Mouse (Mus musculus): ENCODE measurements around the gene Morn2. TPM values are rescaled to one million over a fixed set of nuclear protein-coding genes. Genes with fewer than 3 reads are reported as not detected.
"Not testable (repeated sequence)": the region's sequence is repeated elsewhere in the genome, so short reads cannot be mapped to it uniquely, and the experiment has no call there.

Morn2 gene
- polyA plus RNA-seq, 1 experiment from 2014 or later, result 38.8 TPM

DNA sequence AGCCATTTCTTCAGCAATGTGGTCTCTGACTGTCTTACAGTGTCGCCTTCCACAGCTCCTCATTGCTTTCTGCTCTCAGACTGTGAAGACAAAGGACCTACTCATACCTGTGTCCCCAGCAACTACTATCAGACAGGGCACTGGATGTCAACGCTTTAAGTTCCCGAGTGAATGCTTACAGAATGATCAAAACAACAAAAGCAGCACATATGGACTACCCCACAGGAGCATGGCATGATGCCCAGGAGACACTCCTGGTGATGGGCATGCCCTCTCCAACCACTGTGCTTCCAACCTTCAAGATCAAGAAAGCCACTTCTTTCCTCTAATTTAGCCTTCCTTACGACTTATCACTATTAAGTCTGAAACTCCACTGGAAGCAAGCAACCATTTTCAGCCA, 22.9 kb upstream of the Morn2 start:
- no peaks in the 10 kb centered on the region for H3K4me1 ChIP-seq (replicated peaks; ENCODE audit: insufficient read depth, low read length)
- H3K4me3 ChIP-seq (replicated peaks; ENCODE audit: low read depth, low read length), result no peak overlapping the region
- no peak overlapping the region for H3K9ac ChIP-seq (ENCODE audit: low read depth, low read length)
- no peak overlapping the region for H3K27ac ChIP-seq
- DNase-seq (ENCODE audit: low spot score) (no peak), ATAC-seq (replicated peaks; ENCODE audit: low FRiP score, low read depth) (no peak)
- peaks cover 50% of the 10 kb centered on the region for H3K36me3 ChIP-seq (ENCODE audit: insufficient read depth, low read length)
- no peaks in the 10 kb centered on the region for H3K9me3 ChIP-seq (replicated peaks; ENCODE audit: low read length)
- H3K4me2 ChIP-seq (ENCODE audit: low read length), result no peak overlapping the region
- WGBS, result 97% methylated on average over 4 of the region's 4 CpGs
- no peak for TF ChIP-seq CTCF (IDR thresholded peaks at IDR 0.05; ENCODE audit: low read depth)
- H3K27me3 ChIP-seq (ENCODE audit: insufficient read depth, low read length), result no peaks in the 10 kb centered on the region

GRCm38 (mm10) chr17:80268151-80268550, 21.9 kb upstream of the Morn2 start:
- Histone ChIP-seq H3K4me2 (ENCODE audit: low read length) (no peak overlapping the region), H3K4me3 (replicated peaks; ENCODE audit: low read depth, low read length) (no peak overlapping the region), H3K36me3 (ENCODE audit: insufficient read depth, low read length) (peaks cover 51% of the 10 kb centered on the region), H3K27ac (no peak overlapping the region), H3K9ac (ENCODE audit: low read depth, low read length) (no peak overlapping the region), H3K27me3 (ENCODE audit: insufficient read depth, low read length) (no peaks in the 10 kb centered on the region), H3K4me1 (replicated peaks; ENCODE audit: insufficient read depth, low read length) (no peaks in the 10 kb centered on the region), H3K9me3 (replicated peaks; ENCODE audit: low read length) (no peaks in the 10 kb centered on the region)
- ATAC-seq (replicated peaks; ENCODE audit: low FRiP score, low read depth) (no peak), DNase-seq (ENCODE audit: low spot score) (no peak)
- 92% methylated on average over 3 of the region's 3 CpGs for WGBS
- no peak for TF ChIP-seq CTCF (IDR thresholded peaks at IDR 0.05; ENCODE audit: low read depth)

- peaks cover 58% of the 10 kb centered on the region for H3K36me3 ChIP-seq (ENCODE audit: insufficient read depth, low read length)
- H3K9ac ChIP-seq (ENCODE audit: low read depth, low read length); H3K4me3 ChIP-seq (replicated peaks; ENCODE audit: low read depth, low read length); ATAC-seq (replicated peaks; ENCODE audit: low FRiP score, low read depth); H3K4me2 ChIP-seq (ENCODE audit: low read length); H3K27ac ChIP-seq; H3K27me3 ChIP-seq (ENCODE audit: insufficient read depth, low read length); H3K4me1 ChIP-seq (replicated peaks; ENCODE audit: insufficient read depth, low read length); DNase-seq (ENCODE audit: low spot score); H3K9me3 ChIP-seq (replicated peaks; ENCODE audit: low read length): not testable (repeated sequence)
- WGBS, result 98% methylated on average over 7 of the region's 7 CpGs
Measured at GRCm38 (mm10) chr17:80270622-80271021, 19.4 kb upstream of the Morn2 start.

DNA sequence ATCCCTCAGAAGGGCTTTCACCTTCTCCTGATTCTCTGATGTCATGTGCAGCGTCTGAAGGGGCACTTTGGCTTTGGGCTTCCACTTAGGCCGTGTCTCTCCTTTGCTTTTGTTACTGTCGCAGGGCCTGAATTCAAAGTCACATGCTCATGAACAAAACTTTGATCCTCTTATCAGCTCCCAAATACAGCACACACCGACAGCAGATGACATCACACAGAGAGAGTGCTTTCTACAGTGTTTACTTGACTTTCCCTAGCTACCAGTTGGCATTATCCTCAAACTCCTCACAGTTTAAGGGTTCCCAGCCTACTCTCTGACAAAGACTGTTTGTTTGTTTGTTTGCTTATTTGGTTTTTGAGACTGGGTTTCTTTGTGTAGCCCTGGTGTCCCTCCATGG, 11.7 kb upstream of the Morn2 start:
- ATAC-seq (replicated peaks; ENCODE audit: low FRiP score, low read depth), result no peak
- Histone ChIP-seq H3K9me3 (replicated peaks; ENCODE audit: low read length) (no peaks in the 10 kb centered on the region), H3K4me1 (replicated peaks; ENCODE audit: insufficient read depth, low read length) (no peaks in the 10 kb centered on the region), H3K27ac (no peak overlapping the region), H3K27me3 (ENCODE audit: insufficient read depth, low read length) (no peaks in the 10 kb centered on the region), H3K4me2 (ENCODE audit: low read length) (no peak overlapping the region), H3K36me3 (ENCODE audit: insufficient read depth, low read length) (peaks cover 26% of the 10 kb centered on the region), H3K9ac (ENCODE audit: low read depth, low read length) (no peak overlapping the region), H3K4me3 (replicated peaks; ENCODE audit: low read depth, low read length) (no peak overlapping the region)
- TF ChIP-seq CTCF (IDR thresholded peaks at IDR 0.05; ENCODE audit: low read depth), result no peak
- no peak for DNase-seq (ENCODE audit: low spot score)
- 96% methylated on average over 4 of the region's 4 CpGs for WGBS

DNA sequence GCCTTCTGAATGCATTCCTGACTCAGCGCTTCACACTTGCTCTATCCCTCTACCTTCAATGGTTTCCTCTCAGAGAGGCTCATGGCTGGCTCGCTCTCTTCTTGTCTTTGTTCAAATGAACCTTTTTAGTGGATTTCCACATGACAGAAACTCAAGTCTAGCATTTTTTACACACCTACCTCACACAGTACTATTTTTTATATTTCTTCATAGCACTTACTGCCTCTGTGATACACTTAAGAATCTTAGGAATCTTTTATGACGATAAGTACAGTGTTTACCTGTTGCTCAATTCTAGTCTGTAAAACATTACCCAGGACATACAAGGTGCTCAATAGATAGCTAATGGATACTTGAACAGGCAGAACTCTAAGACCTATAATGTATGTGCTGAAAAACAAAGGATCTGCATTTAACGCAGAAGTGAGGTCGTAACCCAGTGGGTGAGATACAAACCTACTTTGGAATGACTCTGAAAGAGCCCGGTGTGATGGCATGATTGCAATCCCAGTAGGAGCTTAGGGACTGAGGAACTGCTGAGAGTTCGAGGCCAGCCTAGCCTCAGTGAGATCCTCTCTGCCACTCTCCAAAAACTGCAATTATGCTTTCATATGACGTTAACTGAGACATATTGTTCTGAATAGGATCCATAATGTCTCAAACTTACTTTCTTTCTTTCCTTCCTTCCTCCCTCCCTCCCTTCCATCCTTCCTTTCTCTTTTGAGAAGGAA, 10.5 kb upstream of the Morn2 start:
- H3K27me3 ChIP-seq (ENCODE audit: insufficient read depth, low read length), result no peaks in the 10 kb centered on the region
- DNase-seq (ENCODE audit: low spot score) (no peak), ATAC-seq (replicated peaks; ENCODE audit: low FRiP score, low read depth) (no peak)
- H3K36me3 ChIP-seq (ENCODE audit: insufficient read depth, low read length), result peaks cover 17% of the 10 kb centered on the region
- no peak for TF ChIP-seq CTCF (IDR thresholded peaks at IDR 0.05; ENCODE audit: low read depth)
- H3K4me2 ChIP-seq (ENCODE audit: low read length), result no peak overlapping the region
- H3K4me3 ChIP-seq (replicated peaks; ENCODE audit: low read depth, low read length), result no peak overlapping the region
- no peak overlapping the region for H3K9ac ChIP-seq (ENCODE audit: low read depth, low read length)
- no peaks in the 10 kb centered on the region for H3K9me3 ChIP-seq (replicated peaks; ENCODE audit: low read length)
- H3K4me1 ChIP-seq (replicated peaks; ENCODE audit: insufficient read depth, low read length), result no peaks in the 10 kb centered on the region
- WGBS, result 91% methylated on average over 8 of the region's 8 CpGs
- no peak overlapping the region for H3K27ac ChIP-seq

GRCm38 (mm10) chr17:80284446-80284845, 5.6 kb upstream of the Morn2 start:
- ATAC-seq (replicated peaks; ENCODE audit: low FRiP score, low read depth) (no peak), DNase-seq (ENCODE audit: low spot score) (no peak)
- H3K4me3 ChIP-seq (replicated peaks; ENCODE audit: low read depth, low read length), result no peak overlapping the region
- no peak overlapping the region for H3K9ac ChIP-seq (ENCODE audit: low read depth, low read length)
- peaks cover 3% of the 10 kb centered on the region; the same call in 1 of the 2 replicates for H3K4me1 ChIP-seq (replicated peaks; ENCODE audit: insufficient read depth, low read length)
- H3K27ac ChIP-seq, result no peak overlapping the region
- 78% methylated on average over 4 of the region's 4 CpGs for WGBS
- H3K9me3 ChIP-seq (replicated peaks; ENCODE audit: low read length), result no peaks in the 10 kb centered on the region
- H3K27me3 ChIP-seq (ENCODE audit: insufficient read depth, low read length), result no peaks in the 10 kb centered on the region
- H3K36me3 ChIP-seq (ENCODE audit: insufficient read depth, low read length), result 0 out of 2 replicates have a peak, but pooled peaks cover 5% of the 10 kb centered on the region
- no peak for TF ChIP-seq CTCF (IDR thresholded peaks at IDR 0.05; ENCODE audit: low read depth)
- H3K4me2 ChIP-seq (ENCODE audit: low read length), result no peak overlapping the region

DNA sequence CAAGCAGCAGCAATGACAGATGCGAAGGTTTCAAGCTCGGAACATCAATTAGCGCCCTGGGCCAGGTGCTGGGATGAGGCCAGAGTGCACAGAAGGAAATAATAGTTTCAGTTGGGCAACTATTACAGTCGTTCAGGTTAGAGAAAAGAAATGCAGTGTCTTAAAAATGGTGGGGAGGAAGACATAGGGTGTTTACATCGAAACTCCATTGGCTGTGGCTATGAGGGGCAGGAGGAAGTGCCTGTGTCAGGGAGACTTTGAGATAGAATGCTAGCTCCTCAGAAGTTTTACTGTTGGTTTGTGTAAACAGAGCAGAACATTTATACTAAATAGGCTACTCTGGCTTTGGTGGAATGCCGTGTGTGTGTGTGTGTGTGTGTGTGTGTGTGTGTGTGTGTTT, 2.0 kb upstream of the Morn2 start:
- DNase-seq (ENCODE audit: low spot score) (no peak), ATAC-seq (replicated peaks; ENCODE audit: low FRiP score, low read depth) (no peak)
- no peaks in the 10 kb centered on the region for H3K9me3 ChIP-seq (replicated peaks; ENCODE audit: low read length)
- no peaks in the 10 kb centered on the region for H3K27me3 ChIP-seq (ENCODE audit: insufficient read depth, low read length)
- H3K4me3 ChIP-seq (replicated peaks; ENCODE audit: low read depth, low read length), result no peak overlapping the region
- 79% methylated on average over 6 of the region's 6 CpGs for WGBS
- no peaks in the 10 kb centered on the region for H3K36me3 ChIP-seq (ENCODE audit: insufficient read depth, low read length)
- no peak overlapping the region for H3K9ac ChIP-seq (ENCODE audit: low read depth, low read length)
- peaks cover 4% of the 10 kb centered on the region; the same call in 1 of the 2 replicates for H3K4me1 ChIP-seq (replicated peaks; ENCODE audit: insufficient read depth, low read length)
- H3K27ac ChIP-seq, result no peak overlapping the region
- TF ChIP-seq CTCF (IDR thresholded peaks at IDR 0.05; ENCODE audit: low read depth), result no peak
- H3K4me2 ChIP-seq (ENCODE audit: low read length), result no peak overlapping the region
